Mouse (Mus musculus) spleen, adult 2 months (tissue): ENCODE results near the gene Ostn.

ENCODE experiments used
- CTCF ChIP-seq: fragments of 200-500 bp; IDR thresholded peaks from 2 replicates; pipeline ENCODE4 v1.5.1; 2011; ENCODE audit warnings: mild to moderate bottlenecking, inconsistent platforms; ENCODE audit not compliant: insufficient read depth, insufficient read length, insufficient replicate concordance; ENCODE audit errors: extremely low read depth
- POLR2A ChIP-seq: fragments of 200-500 bp; IDR thresholded peaks from 2 replicates; pipeline ENCODE4 v1.6.1; 2011; ENCODE audit warnings: low read depth, low read length, inconsistent platforms

- TF ChIP-seq CTCF (no peak), POLR2A (no peak)
Observed at GRCm38 (mm10) chr16:27349235-27349634, 41.9 kb downstream of the Ostn start.
